Mouse (Mus musculus): Measurements from ENCODE around the gene Timm23. TPM values are rescaled to one million over a fixed set of nuclear protein-coding genes. Genes with fewer than 3 reads are reported as not detected.

The Timm23 gene
- total and polyA plus RNA-seq, 3 experiments = 425 to 431 TPM; not detected in 1

GRCm38 (mm10) chr14:32161090-32161885 is 40.4 kb downstream of the Timm23 start (continued):
- TF ChIP-seq MAFK (IDR thresholded peaks at IDR 0.05; ENCODE audit: borderline replicate concordance, low read depth, low read length) (no peak), MYB (IDR thresholded peaks at IDR 0.05; ENCODE audit: low read depth, low read length) (no peak), KAT2A (conservative IDR thresholded peaks at IDR 0.05; ENCODE audit: low read depth, low read length) (no peak)

DNA sequence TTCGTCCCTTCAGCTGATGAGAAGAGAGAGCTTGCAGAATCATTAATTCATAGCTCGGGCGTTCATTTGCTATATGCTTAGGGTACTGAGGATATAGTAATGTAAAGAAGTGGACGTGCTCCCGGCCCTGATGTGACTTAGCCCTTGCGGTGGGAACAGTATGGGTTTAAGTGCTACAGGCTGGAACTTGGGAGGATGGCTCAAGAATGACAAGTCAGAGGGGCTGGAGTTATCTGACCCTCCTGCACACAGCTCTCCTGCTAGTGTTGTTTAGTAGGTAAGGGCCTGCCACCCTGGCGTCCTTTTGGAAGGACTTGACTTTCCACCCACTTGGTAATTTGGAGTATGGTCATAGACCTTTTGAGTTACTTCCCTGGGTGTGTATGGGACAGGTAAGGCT is 41.1 kb downstream of the Timm23 start:
- Histone ChIP-seq H3K27me3 (ENCODE audit: control insufficient read depth in 1 of 2, insufficient read depth in 2 of 2, low read length in 2 of 2) (no peaks in the 10 kb centered on the region), H3K9me3 (replicated peaks; ENCODE audit: insufficient read depth, low read length) (no peaks in the 10 kb centered on the region), H3K4me1 (ENCODE audit: control insufficient read depth in 1 of 2, insufficient read depth in 2 of 2, low read length in 2 of 2) (peaks cover 6 to 20% of the 10 kb centered on the region in 2 experiments), H3K79me2 (ENCODE audit: control insufficient read depth, insufficient read depth, low read length, poor library complexity) (peaks cover 48% of the 10 kb centered on the region), H3K27ac (ENCODE audit: control insufficient read depth, low read depth, low read length) (peak overlapping the region; percentile 73; the same call in 1 of the 2 replicates), H3K4me3 (ENCODE audit: control insufficient read depth in 1 of 2, insufficient read depth in 1 of 2, low read depth in 2 of 2, low read length in 2 of 2) (peak overlapping the region; percentile 69 to 93), H3K9ac (ENCODE audit: control insufficient read depth, low read depth, low read length, poor library complexity, severe bottlenecking) (peak overlapping the region; percentile 84), H3K36me3 (ENCODE audit: control insufficient read depth in 1 of 2, insufficient read depth in 2 of 2, low read length in 2 of 2) (peaks cover 0 to 39% of the 10 kb centered on the region in 2 experiments; a peak in 2 of 4 replicates)
- TF ChIP-seq NELFE (IDR thresholded peaks at IDR 0.05; ENCODE audit: low read depth, low read length) (no peak), RCOR1 (IDR thresholded peaks at IDR 0.05; ENCODE audit: low read depth, low read length) (no peak), NRF1 (IDR thresholded peaks at IDR 0.05; ENCODE audit: insufficient read depth, low read depth, low read length, poor library complexity, severe bottlenecking) (no peak), ZC3H11A (IDR thresholded peaks at IDR 0.05; ENCODE audit: low read depth, low read length) (no peak), CHD2 (IDR thresholded peaks at IDR 0.05; ENCODE audit: low read length) (no peak)
- no peak for DNase-seq (ENCODE audit: low read depth, low spot score)

DNA sequence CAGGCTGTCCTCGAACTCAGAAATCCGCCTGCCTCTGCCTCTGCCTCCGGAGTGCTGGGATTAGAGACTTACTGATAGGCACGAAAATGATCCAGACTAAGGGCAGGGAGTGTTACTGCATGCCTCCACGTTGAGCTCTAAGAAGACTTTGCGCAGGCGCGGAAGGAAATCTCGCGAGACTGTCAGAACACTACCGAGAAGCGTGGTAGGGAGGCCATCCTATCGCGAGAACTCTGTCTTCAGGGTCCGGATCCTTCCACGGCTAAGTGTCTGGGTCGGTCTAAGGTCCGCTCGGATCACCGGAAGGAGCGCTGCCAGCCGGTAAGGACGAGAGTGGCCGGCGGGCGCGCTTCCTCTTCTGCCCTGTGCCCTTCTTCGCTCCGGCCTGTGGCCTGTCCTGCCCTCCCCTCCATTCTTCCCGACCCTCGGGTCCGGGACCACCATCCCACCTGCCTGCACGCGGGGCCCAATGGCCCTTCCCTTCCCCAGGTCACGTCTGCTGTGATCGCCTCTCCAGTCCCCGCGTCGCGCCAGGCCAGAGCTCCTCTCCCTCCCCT is 41.9 kb downstream of the Timm23 start, which contains the start of gene Ncoa4:
Ncoa4 (plus strand) TSS at position 176 of the 557 bp plus-strand sequence.
- peaks cover 4 to 19% of the 10 kb centered on the region in 2 experiments; a peak in 3 of 4 replicates for H3K4me1 ChIP-seq (ENCODE audit: control insufficient read depth in 1 of 2, insufficient read depth in 2 of 2, low read length in 2 of 2)
- peak within 1 kb of the TSS; percentile 69 to 93 for H3K4me3 ChIP-seq (ENCODE audit: control insufficient read depth in 1 of 2, insufficient read depth in 1 of 2, low read depth in 2 of 2, low read length in 2 of 2)
- peak within 1 kb of the TSS; percentile 84 for H3K9ac ChIP-seq (ENCODE audit: control insufficient read depth, low read depth, low read length, poor library complexity, severe bottlenecking)
- TF ChIP-seq JUND (IDR thresholded peaks at IDR 0.05; ENCODE audit: low read depth, low read length) (no peak), POLR2A (IDR thresholded peaks at IDR 0.05; ENCODE audit: control insufficient read depth in 1 of 2, insufficient read depth in 1 of 2, low read depth in 1 of 2, low read length in 2 of 2, poor library complexity in 1 of 2) (peak; percentile 59 to 81; a peak in 3 of 4 replicates), SIN3A (IDR thresholded peaks at IDR 0.05; ENCODE audit: low read length) (peak; percentile 69), BHLHE40 (IDR thresholded peaks at IDR 0.05; ENCODE audit: borderline replicate concordance, low read depth, low read length) (no peak), RCOR1 (IDR thresholded peaks at IDR 0.05; ENCODE audit: low read depth, low read length) (no peak), CHD2 (IDR thresholded peaks at IDR 0.05; ENCODE audit: low read length) (peak; percentile 98), USF2 (IDR thresholded peaks at IDR 0.05; ENCODE audit: borderline replicate concordance in 1 of 2, insufficient read depth in 1 of 2, low read depth in 1 of 2, low read length in 2 of 2) (no peak), GABPA (IDR thresholded peaks at IDR 0.05; ENCODE audit: low read depth, low read length) (no peak), MXI1 (IDR thresholded peaks at IDR 0.05; ENCODE audit: low read depth, low read length) (peak; percentile 87), ZMIZ1 (IDR thresholded peaks at IDR 0.05; ENCODE audit: low read depth, low read length) (peak; percentile 79; the same call in 1 of the 2 replicates), MYC (IDR thresholded peaks at IDR 0.05; ENCODE audit: low read depth, low read length) (peak; percentile 34; the same call in 1 of the 2 replicates), TCF12 (IDR thresholded peaks at IDR 0.05; ENCODE audit: low read depth, low read length) (peak; percentile 62), CHD1 (IDR thresholded peaks at IDR 0.05; ENCODE audit: low read depth, low read length) (no peak), EP300 (IDR thresholded peaks at IDR 0.05; ENCODE audit: low read depth in 1 of 2, low read length in 2 of 2) (no peak), HCFC1 (IDR thresholded peaks at IDR 0.05; ENCODE audit: low read depth, low read length) (peak; percentile 84), CTCF (IDR thresholded peaks at IDR 0.05 in 2 of 3, conservative IDR thresholded peaks at IDR 0.05 in 1 of 3; ENCODE audit: control insufficient read depth in 1 of 3, insufficient read depth in 1 of 3, low read depth in 2 of 3, low read length in 3 of 3, poor library complexity in 1 of 3, severe bottlenecking in 1 of 3) (no peak), POLR2AphosphoS2 (IDR thresholded peaks at IDR 0.05; ENCODE audit: low read length) (peak; percentile 84), USF1 (IDR thresholded peaks at IDR 0.05; ENCODE audit: low read depth, low read length) (no peak), MAX (IDR thresholded peaks at IDR 0.05; ENCODE audit: low read length) (no peak), TBP (IDR thresholded peaks at IDR 0.05; ENCODE audit: low read depth, low read length) (peak; percentile 94), E2F4 (IDR thresholded peaks at IDR 0.05; ENCODE audit: borderline replicate concordance, low read depth, low read length) (no peak)

More for the DNA sequence above, 41.9 kb downstream of the Timm23 start, which contains the start of gene Ncoa4:
- no peaks in the 10 kb centered on the region for H3K27me3 ChIP-seq (ENCODE audit: control insufficient read depth in 1 of 2, insufficient read depth in 2 of 2, low read length in 2 of 2)
- H3K79me2 ChIP-seq (ENCODE audit: control insufficient read depth, insufficient read depth, low read length, poor library complexity) = peaks cover 45% of the 10 kb centered on the region
- peak within 1 kb of the TSS; percentile 87 for H3K27ac ChIP-seq (ENCODE audit: control insufficient read depth, low read depth, low read length)
- H3K9me3 ChIP-seq (replicated peaks; ENCODE audit: insufficient read depth, low read length) = no peaks in the 10 kb centered on the region
- H3K36me3 ChIP-seq (ENCODE audit: control insufficient read depth in 1 of 2, insufficient read depth in 2 of 2, low read length in 2 of 2) = peaks cover 0 to 36% of the 10 kb centered on the region in 2 experiments; a peak in 2 of 4 replicates
- DNase-seq (ENCODE audit: low read depth, low spot score) = peak; percentile 99
